Mouse (Mus musculus): ENCODE measurements around the gene Pck2.

The Pck2 gene

DNA sequence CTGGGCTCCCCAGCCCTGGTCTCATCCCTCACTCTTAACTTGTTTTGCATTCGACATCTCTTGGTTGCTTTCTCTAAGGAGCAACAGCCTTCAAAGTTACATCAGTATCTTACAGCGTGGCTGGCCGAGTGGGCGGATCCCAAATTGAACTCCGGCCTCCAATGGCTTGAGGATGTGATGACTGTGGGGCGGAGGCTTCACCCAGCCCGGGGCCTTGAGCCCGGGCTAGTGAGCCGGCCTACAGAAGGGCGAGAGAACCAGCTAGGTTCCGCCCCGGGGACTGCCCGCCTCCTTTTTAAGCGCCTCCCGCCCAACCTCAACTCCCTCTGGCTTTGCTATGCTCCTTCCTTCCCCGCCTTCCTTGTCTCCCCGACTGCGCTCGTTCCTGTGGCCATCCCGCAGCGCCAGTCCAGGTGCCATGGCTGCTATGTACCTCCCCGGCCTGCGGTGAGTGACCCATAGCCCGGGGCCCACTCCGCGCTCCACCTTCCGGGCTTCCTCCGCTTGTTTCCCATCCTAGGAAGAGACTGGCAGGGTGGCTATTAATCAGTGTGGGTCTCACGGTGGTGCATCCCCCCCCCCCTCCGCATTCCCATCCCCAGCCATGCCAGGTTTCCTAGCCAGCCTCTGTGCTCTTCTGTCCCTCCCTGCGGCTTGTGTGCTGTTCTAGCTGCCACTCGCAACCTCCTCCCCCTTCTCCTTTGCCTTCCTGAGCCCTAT lies at the start of gene Pck2:
Gene Pck2, plus strand, starts transcription at position 200 of the 720 bp plus-strand sequence.
- peak; percentile 93 for DNase-seq

DNA sequence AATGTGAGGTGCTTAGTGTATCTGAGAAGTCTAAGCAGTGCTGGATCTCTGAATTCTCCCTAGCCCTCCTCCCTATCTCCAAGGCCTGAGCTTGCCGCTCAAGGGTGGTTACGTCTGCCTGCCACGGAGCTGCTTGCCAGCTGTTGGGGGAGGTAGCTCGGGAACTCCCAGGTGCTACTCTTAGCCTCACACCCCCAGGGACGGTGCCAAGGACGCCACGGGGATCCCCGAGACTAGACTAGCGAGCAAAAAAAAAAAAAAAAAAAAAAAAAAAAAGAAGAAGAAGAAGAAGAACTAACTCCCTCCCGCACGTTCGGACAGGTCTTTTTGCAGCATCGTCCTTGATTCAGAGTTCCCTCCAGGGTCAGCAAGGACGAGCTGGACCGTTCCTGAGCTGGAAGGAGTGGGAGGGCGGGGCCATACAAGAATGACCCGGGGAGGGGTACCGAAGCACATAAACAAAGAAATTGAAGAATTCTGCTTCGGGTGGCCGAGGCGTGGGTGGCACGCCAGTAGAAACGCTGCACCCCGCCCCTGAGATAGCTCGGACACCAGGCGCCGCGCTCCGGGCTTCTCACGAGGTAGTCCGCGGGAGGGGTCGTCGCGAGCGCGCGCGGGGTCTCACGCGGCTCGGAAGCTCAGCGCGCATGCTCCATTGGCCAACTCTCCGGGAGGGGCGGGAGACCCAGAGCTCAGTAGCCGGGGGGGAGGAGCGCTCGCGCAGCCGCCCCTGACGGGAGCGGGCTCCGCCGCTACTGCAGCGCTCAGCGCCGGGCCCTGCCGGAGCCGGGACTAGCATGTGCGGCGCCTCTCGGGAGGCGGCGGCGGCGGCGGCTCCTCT lies 49.5 kb upstream of the Pck2 start, which contains the start of gene Carmil3:
Gene Carmil3, plus strand, starts transcription at position 291 of the 841 bp plus-strand sequence.
- peak; percentile 82 for DNase-seq

DNA sequence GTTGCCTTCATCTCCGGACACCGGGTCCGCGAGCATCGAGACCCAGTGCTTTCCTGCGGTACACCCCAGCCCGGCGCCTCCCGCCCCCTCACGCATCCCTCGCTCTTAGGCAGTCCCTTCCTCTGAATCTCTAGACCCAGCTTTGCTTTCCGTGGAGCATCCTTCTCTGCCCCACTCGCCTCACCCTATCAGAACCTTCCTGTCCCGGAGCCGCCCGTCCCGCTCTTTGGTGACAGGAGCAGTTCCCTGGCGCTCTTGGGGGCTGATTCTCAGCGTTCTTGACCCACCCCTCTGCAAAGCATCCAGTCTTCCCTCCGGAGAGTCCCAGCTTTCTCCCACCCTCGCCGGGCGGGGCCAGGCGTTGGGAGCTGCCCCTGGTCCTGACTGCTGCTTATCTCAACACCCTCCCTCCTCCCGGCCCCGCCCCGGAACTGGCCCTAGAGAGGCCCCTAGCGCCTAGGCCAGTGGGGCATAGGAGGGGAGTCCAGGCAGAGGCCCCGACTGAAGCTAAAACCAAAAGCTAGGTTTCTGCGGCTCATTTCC lies 48.7 kb upstream of the Pck2 start:
- peak; percentile 79 for DNase-seq

DNA sequence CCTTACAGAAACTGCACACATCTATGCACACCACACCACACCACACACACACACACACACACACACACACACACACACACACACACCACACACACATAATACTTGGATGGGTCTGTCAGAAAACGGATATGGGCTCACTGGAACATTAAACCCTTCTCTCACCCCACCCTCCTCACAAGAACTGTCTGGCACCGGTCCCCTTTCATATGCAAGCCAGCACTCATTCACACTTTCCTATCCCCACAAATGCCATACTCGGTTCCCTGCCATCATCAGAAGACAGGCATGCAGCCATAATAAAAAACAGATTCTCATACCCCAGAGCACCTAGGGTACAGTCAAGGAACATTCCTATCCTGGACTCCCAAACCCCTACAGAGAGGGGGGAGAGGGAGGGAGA lies 48.0 kb upstream of the Pck2 start:
- DNase-seq: no peak

DNA sequence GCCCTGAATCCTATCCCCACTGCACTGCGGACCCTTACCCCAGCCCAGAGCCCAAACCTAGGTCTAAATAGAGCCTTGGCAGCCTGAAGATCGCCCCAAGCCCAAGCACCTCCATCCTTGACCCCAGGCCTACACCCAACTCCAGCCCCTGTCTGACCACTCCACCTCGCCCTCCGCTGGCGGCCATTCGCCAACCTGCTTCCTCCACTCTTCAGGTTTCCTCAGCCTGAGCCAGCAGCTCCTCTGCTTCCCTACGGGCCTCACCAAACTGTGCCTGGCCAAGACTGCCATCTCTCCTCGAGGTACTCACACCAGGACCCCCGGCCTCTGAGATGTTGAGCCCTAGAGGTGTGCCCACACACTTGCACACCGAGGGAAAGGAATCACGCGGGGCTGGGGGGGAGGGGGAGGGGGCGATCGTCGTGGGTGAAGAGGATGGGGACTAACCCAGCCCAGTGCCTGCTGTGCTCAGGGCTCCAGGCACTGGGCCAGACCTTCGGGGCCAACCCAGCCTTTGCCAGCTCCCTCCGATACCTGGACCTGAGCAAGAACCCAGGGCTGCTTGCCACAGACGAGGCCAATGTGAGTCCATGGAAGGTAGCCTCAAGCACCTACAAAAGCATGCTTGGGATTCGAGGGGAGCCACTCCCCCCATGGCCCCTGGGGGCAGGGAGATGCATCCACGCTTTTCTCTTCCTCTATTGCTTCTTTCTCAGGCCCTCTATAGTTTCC lies 44.4 kb upstream of the Pck2 start:
- no peak for DNase-seq

DNA sequence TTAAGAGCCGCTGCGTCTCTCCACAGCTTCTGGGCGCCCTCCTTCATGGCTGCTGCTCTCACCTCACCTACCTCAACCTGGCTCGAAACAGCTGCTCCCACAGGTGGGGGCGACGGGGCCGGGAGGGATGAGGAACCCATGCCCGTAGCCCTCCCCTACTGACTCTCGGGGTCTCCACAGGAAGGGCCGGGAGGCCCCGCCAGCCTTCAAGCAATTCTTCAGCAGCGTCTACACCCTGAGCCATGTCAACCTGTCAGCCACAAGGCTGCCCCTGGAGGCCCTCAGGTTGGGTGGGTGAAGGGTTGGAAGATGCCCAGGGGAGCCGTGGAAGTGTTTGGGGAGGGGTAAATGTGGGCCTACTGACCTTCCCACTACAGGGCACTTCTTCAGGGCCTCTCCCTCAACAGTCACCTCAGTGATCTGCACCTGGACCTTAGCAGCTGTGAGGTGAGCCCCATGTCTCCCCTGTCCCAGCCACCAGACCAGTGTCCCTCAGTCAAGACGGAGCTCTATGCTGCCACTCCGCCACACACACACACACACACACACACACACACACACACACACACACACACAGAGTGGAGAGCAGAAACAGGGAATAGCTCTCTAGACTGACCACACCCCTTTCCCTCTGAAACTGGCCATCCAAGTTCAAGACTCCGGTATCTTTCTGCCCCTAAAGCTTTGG lies 43.2 kb upstream of the Pck2 start:
- DNase-seq: no peak

GRCm38 (mm10) chr14:55497449-55497821 lies 42.6 kb upstream of the Pck2 start:
- peak; percentile 92 for DNase-seq

GRCm38 (mm10) chr14:55505612-55506011 lies 34.5 kb upstream of the Pck2 start:
- no peak for DNase-seq

GRCm38 (mm10) chr14:55507801-55508200 lies 32.3 kb upstream of the Pck2 start:
- no peak for DNase-seq

- no peak for DNase-seq
These were observed 30.5 kb upstream of the Pck2 start for GRCm38 (mm10) chr14:55509540-55509939.

DNA sequence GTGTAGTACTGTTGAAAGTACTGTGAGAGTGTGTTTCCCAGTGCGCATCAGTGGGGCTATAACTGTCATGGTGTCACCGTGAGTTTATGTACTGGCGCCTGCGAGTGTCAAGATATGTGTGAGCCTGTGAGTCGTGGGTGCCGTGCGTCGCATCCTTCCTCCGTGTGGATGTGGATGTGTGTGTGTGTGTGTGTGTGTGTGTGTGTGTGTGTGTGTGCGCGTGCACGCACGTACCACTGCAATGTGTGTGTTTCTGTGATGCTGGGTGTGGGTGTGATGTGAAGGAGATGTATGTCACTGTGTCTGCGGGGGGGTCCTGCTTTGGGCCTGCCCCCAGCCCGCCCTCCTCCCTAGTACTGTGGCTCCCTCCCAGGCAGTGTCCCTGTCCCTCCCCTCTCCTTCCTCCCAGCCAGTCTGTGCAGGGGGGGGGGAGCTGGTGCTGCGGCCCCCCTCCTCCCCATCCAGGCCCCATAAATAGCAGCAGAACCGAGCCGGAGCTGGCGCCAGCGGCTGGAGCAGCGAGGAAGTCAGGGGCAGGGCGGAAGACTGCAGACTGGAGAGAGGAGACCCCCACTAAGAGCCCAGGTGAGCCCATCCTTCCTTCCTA lies 29.8 kb upstream of the Pck2 start, which contains the start of gene Cpne6:
Gene Cpne6, plus strand, starts transcription at position 321 of the 607 bp plus-strand sequence.
- no peak for DNase-seq

GRCm38 (mm10) chr14:55511037-55511436 lies 29.0 kb upstream of the Pck2 start:
- DNase-seq: no peak

GRCm38 (mm10) chr14:55513927-55514326 lies 26.1 kb upstream of the Pck2 start:
- DNase-seq: no peak

DNA sequence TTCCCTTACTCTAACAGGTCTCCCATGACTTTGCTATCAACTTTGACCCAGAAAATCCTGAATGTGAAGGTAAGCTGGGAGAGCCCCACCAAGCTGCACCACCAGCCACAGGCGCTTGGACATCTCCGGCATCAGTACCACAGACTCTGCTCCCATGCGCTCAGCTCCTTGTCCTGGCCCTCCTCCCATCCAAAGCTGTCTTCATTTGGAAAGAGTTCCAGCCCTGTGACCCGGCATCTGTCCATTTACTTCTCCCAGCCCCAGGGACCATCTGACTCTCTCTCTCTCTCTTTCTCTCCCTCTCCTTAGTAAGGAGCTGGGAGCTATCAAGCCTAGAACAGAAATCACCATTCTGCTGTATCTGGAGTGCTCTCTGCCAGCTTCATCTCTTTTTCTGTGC lies 24.2 kb upstream of the Pck2 start:
- DNase-seq: no peak

GRCm38 (mm10) chr14:55518897-55519296 lies 21.2 kb upstream of the Pck2 start:
- DNase-seq: no peak

GRCm38 (mm10) chr14:55519604-55520003 lies 20.5 kb upstream of the Pck2 start:
- no peak for DNase-seq

DNA sequence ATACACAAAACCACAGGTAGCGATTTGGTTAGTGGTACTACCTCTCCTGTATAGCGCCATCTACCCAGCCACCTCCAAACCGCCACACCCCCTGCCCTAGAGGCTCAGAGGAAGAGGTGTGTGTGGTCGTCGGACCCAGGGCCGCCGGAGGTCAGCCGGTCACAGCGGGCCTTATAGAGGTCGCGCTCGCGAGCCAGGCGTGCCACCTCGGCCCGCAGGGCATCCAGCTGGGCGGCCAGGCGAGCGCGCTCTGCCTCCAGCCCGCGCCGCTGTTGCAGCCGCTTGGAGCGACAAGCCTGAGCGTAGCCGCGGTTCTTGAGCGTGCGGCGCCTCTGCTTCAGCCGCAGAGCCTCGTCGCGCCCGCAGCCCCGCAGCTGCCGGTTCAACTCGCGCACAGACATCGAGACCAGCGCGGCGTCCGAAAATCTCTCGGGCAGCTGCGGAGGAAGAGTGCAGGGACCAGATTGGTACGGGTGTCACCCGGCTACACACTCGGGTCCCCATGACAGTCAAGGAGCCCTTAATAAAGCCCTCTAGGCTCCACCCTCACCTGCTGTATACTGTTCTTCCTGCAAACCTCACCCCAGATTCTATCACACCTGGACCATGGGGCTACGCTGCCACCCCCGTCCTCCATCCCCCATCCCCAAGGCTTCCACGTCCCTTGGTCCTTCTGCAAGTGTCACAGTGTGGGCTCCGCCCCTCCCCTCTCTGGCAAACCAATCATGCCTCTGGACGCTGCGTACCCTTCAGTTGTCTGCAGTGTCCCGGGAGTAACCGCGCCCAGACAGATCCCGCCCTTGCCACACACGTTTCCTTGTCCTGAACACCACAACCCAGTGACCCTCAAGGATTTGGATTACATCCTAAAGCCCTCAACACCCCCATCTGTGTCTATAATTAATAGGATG lies 19.4 kb upstream of the Pck2 start:
- DNase-seq: peak; percentile 26

GRCm38 (mm10) chr14:55524062-55524461 lies 16.0 kb upstream of the Pck2 start:
- no peak for DNase-seq

- DNase-seq: no peak
These were observed 15.3 kb upstream of the Pck2 start, which contains the start of gene Nrl for GRCm38 (mm10) chr14:55524785-55525184. TSS of gene Nrl (minus strand) at chr14:55524981.

- no peak for DNase-seq
These were observed 13.4 kb upstream of the Pck2 start for GRCm38 (mm10) chr14:55526674-55527073.

GRCm38 (mm10) chr14:55527940-55528339 lies 12.1 kb upstream of the Pck2 start:
- DNase-seq: peak; percentile 45

Data from kidney, postnatal 10 days (tissue).